Mouse (Mus musculus) ES-Bruce4 (cell line): Measurements from ENCODE around the gene Ugt1a6b. TPM values are rescaled to one million over a fixed set of nuclear protein-coding genes. Genes with fewer than 3 reads are reported as not detected.

Experiments used
- H3K27ac ChIP-seq: 2 replicates; pipeline ENCODE4 v1.5.1; 2012; ENCODE audit warnings: low read length, inconsistent platforms; ENCODE audit not compliant: insufficient read depth
- H3K27me3 ChIP-seq: 2 replicates; pipeline ENCODE4 v1.6.1; 2012; ENCODE audit warnings: mild to moderate bottlenecking, low read length, inconsistent platforms; ENCODE audit not compliant: control insufficient read depth, poor library complexity, insufficient read depth, severe bottlenecking
- H3K36me3 ChIP-seq: 2 replicates; pipeline ENCODE4 v1.6.1; 2012; ENCODE audit warnings: inconsistent platforms, mild to moderate bottlenecking, low read length, moderate library complexity; ENCODE audit not compliant: control insufficient read depth, poor library complexity, insufficient read depth, severe bottlenecking
- H3K4me1 ChIP-seq: one replicate; pipeline ENCODE4 v1.8.1; 2011; ENCODE audit warnings: low read length; ENCODE audit not compliant: control insufficient read depth, insufficient read depth
- H3K4me3 ChIP-seq: 2 replicates; pipeline ENCODE4 v1.5.1; 2011; ENCODE audit warnings: low read depth, mild to moderate bottlenecking, low read length
- H3K9ac ChIP-seq: 2 replicates; pipeline ENCODE4 v1.6.1; 2012; ENCODE audit warnings: low read depth, mild to moderate bottlenecking, inconsistent platforms; ENCODE audit not compliant: poor library complexity, severe bottlenecking
- H3K9me3 ChIP-seq: replicated peaks from 2 replicates; pipeline ENCODE4 v1.6.1; 2012; ENCODE audit warnings: mild to moderate bottlenecking, low read length, inconsistent platforms; ENCODE audit not compliant: control insufficient read depth, poor library complexity, insufficient read depth, severe bottlenecking
- CTCF ChIP-seq: IDR thresholded peaks from one replicate; pipeline ENCODE4 v1.8.1; 2011; ENCODE audit warnings: low read depth, low read length
- EP300 ChIP-seq: IDR thresholded peaks from 2 replicates; pipeline ENCODE4 v1.6.1; 2011; ENCODE audit warnings: low read depth, low read length; ENCODE audit not compliant: insufficient read depth
- POLR2A ChIP-seq: IDR thresholded peaks from one replicate; pipeline ENCODE4 v1.8.1; 2011; ENCODE audit warnings: low read length; ENCODE audit not compliant: insufficient read depth
- polyA plus RNA-seq: library from polyadenylated mRNA; stranded (reverse); fragments of >200 nt; gene quantifications from 2 replicates; pipeline ENCODE4 v1.2.4, GENCODE M21; 2011; ENCODE audit warnings: low read depth; ENCODE audit not compliant: missing spikeins, insufficient read depth, insufficient read length

The Ugt1a6b gene
- polyA plus RNA-seq, 1 experiment, result not detected

GRCm38 (mm10) chr1:88234248-88234610 lies 131.2 kb downstream of the Ugt1a6b start:
- H3K36me3 ChIP-seq, result no peaks in the 10 kb centered on the region
- H3K9ac ChIP-seq, result no peak overlapping the region
- H3K9me3 ChIP-seq, result no peaks in the 10 kb centered on the region
- TF ChIP-seq POLR2A, result no peak
- TF ChIP-seq CTCF, result no peak
- no peak for TF ChIP-seq EP300
- H3K4me3 ChIP-seq, result no peak overlapping the region
- no peaks in the 10 kb centered on the region for H3K4me1 ChIP-seq
- no peaks in the 10 kb centered on the region for H3K27me3 ChIP-seq
- H3K27ac ChIP-seq, result no peak overlapping the region

GRCm38 (mm10) chr1:88234646-88235045 lies 131.6 kb downstream of the Ugt1a6b start:
- H3K9ac ChIP-seq, result no peak overlapping the region
- H3K27me3 ChIP-seq, result no peaks in the 10 kb centered on the region
- H3K9me3 ChIP-seq, result no peaks in the 10 kb centered on the region
- no peak for TF ChIP-seq POLR2A
- no peak for TF ChIP-seq EP300
- no peak for TF ChIP-seq CTCF
- H3K4me1 ChIP-seq, result no peaks in the 10 kb centered on the region
- H3K27ac ChIP-seq, result no peak overlapping the region
- no peak overlapping the region for H3K4me3 ChIP-seq
- no peaks in the 10 kb centered on the region for H3K36me3 ChIP-seq

- H3K27me3 ChIP-seq, result no peaks in the 10 kb centered on the region
- no peak overlapping the region for H3K9ac ChIP-seq
- no peak for TF ChIP-seq POLR2A
- TF ChIP-seq CTCF, result no peak
- TF ChIP-seq EP300, result no peak
- H3K27ac ChIP-seq, result no peak overlapping the region
- no peaks in the 10 kb centered on the region for H3K4me1 ChIP-seq
- no peaks in the 10 kb centered on the region for H3K36me3 ChIP-seq
- H3K9me3 ChIP-seq, result no peaks in the 10 kb centered on the region
- no peak overlapping the region for H3K4me3 ChIP-seq
These were observed 132.2 kb downstream of the Ugt1a6b start for GRCm38 (mm10) chr1:88235046-88235893.

- Histone ChIP-seq H3K4me3 (no peak overlapping the region), H3K4me1 (no peaks in the 10 kb centered on the region), H3K9ac (no peak overlapping the region), H3K27ac (no peak overlapping the region), H3K9me3 (no peaks in the 10 kb centered on the region), H3K36me3 (no peaks in the 10 kb centered on the region), H3K27me3 (no peaks in the 10 kb centered on the region)
- no peak for TF ChIP-seq CTCF
- TF ChIP-seq POLR2A, result no peak
These were observed 132.9 kb downstream of the Ugt1a6b start for GRCm38 (mm10) chr1:88235894-88236415.

GRCm38 (mm10) chr1:88237311-88237710 lies 134.3 kb downstream of the Ugt1a6b start:
- H3K27ac ChIP-seq, result no peak overlapping the region
- H3K36me3 ChIP-seq, result no peaks in the 10 kb centered on the region
- H3K4me3 ChIP-seq, result no peak overlapping the region
- H3K4me1 ChIP-seq, result no peaks in the 10 kb centered on the region
- no peaks in the 10 kb centered on the region for H3K27me3 ChIP-seq
- no peak for TF ChIP-seq POLR2A
- TF ChIP-seq EP300, result no peak
- TF ChIP-seq CTCF, result no peak
- no peak overlapping the region for H3K9ac ChIP-seq
- H3K9me3 ChIP-seq, result no peaks in the 10 kb centered on the region

- Histone ChIP-seq H3K9me3 (no peaks in the 10 kb centered on the region), H3K4me3 (no peak overlapping the region), H3K9ac (no peak overlapping the region), H3K4me1 (no peaks in the 10 kb centered on the region), H3K27ac (no peak overlapping the region), H3K27me3 (no peaks in the 10 kb centered on the region), H3K36me3 (no peaks in the 10 kb centered on the region)
- no peak for TF ChIP-seq EP300
- TF ChIP-seq CTCF, result no peak
- TF ChIP-seq POLR2A, result no peak
These were observed 135.7 kb downstream of the Ugt1a6b start for GRCm38 (mm10) chr1:88238771-88239170.
